Mouse (Mus musculus) C2C12 (cell line): ENCODE data around the gene A3galt2.

Source experiments
- CTCF ChIP-seq: IDR thresholded peaks from one replicate; pipeline ENCODE4 v1.5.1; 2011; ENCODE audit not compliant: control insufficient read depth, insufficient read depth, insufficient read length
- USF1 ChIP-seq: IDR thresholded peaks from one replicate; pipeline ENCODE4 v1.6.1; 2011; ENCODE audit warnings: low read depth, mild to moderate bottlenecking, control low read depth, moderate library complexity

DNA sequence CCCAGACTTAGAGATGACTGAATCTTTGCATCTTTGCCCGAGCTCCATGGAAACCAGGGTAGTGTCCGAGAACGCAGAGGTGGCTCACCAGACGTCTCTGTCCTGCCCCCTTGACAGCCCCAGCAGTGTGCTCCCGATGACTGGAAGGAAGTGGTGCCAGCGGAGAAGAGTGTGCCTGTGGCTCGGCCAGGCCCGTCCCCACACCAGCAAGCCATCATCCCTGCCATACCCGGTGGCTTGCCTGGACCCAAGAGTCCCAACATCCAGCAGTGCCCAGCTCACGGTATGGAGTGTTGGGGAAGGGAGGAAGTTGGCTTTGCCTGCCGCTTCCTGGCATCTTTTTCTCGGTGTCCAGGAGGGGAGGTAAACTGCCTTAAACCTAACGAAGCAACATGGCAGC lies 31.7 kb upstream of the A3galt2 start:
- TF ChIP-seq CTCF, result no peak
- no peak for TF ChIP-seq USF1
